Mouse (Mus musculus) liver, embryonic 11.5 days (tissue): ENCODE results near the gene Cct4. TPM values are rescaled to one million over a fixed set of nuclear protein-coding genes. Genes with fewer than 3 reads are reported as not detected.

Experiments used
- ATAC-seq: fragments of 200-750 bp; cut with Nextera tagmentation; replicated peaks from 2 replicates; pipeline ENCODE4 v1.8.0; 2017; ENCODE audit warnings: moderate number of reproducible peaks, mild to moderate bottlenecking, moderate TSS enrichment, moderate library complexity; ENCODE audit not compliant: low FRiP score
- DNase-seq: peaks from one replicate; pipeline ENCODE4 v3.0.0-alpha.2; 2017; ENCODE audit warnings: low spot score
- H3K27ac ChIP-seq: fragments of 300-500 bp; sonication (generic); 2 replicates; pipeline ENCODE4 v1.5.1; 2014; ENCODE audit warnings: mild to moderate bottlenecking, low read depth, low read length, control low read depth
- H3K27me3 ChIP-seq: fragments of 300-500 bp; sonication (generic); replicated peaks from 2 replicates; pipeline ENCODE4 v1.6.1; 2014; ENCODE audit warnings: low read length, mixed read lengths; ENCODE audit not compliant: control insufficient read depth, insufficient read depth
- H3K36me3 ChIP-seq: fragments of 300-500 bp; sonication (generic); 2 replicates; pipeline ENCODE4 v1.6.1; 2014; ENCODE audit warnings: mild to moderate bottlenecking, low read length, moderate library complexity, mixed read lengths; ENCODE audit not compliant: control insufficient read depth, insufficient read depth
- H3K4me1 ChIP-seq: fragments of 300-500 bp; sonication (generic); replicated peaks from 2 replicates; pipeline ENCODE4 v1.6.1; 2014; ENCODE audit warnings: low read length, mixed read lengths; ENCODE audit not compliant: control insufficient read depth, insufficient read depth
- H3K4me2 ChIP-seq: fragments of 300-500 bp; sonication (generic); 2 replicates; pipeline ENCODE4 v1.6.1; 2014; ENCODE audit warnings: mild to moderate bottlenecking, control low read depth, moderate library complexity
- H3K4me3 ChIP-seq: fragments of 300-500 bp; sonication (generic); 2 replicates; pipeline ENCODE4 v1.5.1; 2014; ENCODE audit warnings: low read depth, low read length, control low read depth
- H3K9ac ChIP-seq: fragments of 300-500 bp; sonication (generic); 2 replicates; pipeline ENCODE4 v1.6.1; 2014; ENCODE audit warnings: low read depth, low read length, control low read depth
- H3K9me3 ChIP-seq: fragments of 300-500 bp; sonication (generic); 2 replicates; pipeline ENCODE4 v1.6.1; 2016; ENCODE audit warnings: low read length, inconsistent platforms, mixed read lengths; ENCODE audit not compliant: control insufficient read depth
- WGBS: fragments of 180-500 bp; shearing (Covaris S2); extraction: QIAGEN DNeasy Blood & Tissue Kit; methylation state at CpG from one replicate; pipeline ENCODE4 v1.1.7; 2014; 5-methylcytosine and 5-hydroxymethylcytosine counted together
- polyA plus RNA-seq: library from polyadenylated mRNA; unstranded; fragments of >200 nt; fragmentation: Nextera tagmentation; extraction: Ambion mirVana; gene quantifications from 2 replicates; pipeline ENCODE4 v1.2.1, GENCODE M21; 2014

Cct4 gene
- polyA plus RNA-seq, 1 experiment from 2014 or later: 399 TPM

DNA sequence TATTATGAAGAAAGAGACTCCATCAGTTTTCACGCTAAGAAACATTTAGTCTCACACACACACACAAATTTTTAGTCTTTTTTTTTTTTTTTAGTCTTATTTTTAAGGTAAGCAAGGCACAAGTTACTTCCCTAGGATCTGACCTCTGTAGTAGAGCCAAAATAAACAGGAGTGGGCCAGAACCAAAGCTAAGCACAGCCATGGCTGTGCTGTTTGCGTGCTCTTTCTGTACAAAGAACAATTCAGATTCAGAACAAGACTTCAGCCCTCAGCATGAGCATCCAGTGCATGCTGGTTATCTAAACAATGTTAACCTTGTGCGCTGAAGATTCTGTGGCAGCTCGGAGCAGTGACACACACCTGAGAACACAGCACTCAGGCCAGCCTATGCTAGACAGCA lies 25.9 kb upstream of the Cct4 start:
- H3K9me3 ChIP-seq: no peaks in the 10 kb centered on the region; the same call in 1 of the 2 replicates
- no peak overlapping the region for H3K27ac ChIP-seq
- DNase-seq (no peak), ATAC-seq (no peak)
- H3K4me1 ChIP-seq: no peaks in the 10 kb centered on the region
- no peak overlapping the region for H3K9ac ChIP-seq
- WGBS: 82% methylated on average over 4 of the region's 4 CpGs
- no peaks in the 10 kb centered on the region for H3K36me3 ChIP-seq
- H3K4me2 ChIP-seq: no peak overlapping the region
- no peaks in the 10 kb centered on the region for H3K27me3 ChIP-seq
- no peak overlapping the region for H3K4me3 ChIP-seq

DNA sequence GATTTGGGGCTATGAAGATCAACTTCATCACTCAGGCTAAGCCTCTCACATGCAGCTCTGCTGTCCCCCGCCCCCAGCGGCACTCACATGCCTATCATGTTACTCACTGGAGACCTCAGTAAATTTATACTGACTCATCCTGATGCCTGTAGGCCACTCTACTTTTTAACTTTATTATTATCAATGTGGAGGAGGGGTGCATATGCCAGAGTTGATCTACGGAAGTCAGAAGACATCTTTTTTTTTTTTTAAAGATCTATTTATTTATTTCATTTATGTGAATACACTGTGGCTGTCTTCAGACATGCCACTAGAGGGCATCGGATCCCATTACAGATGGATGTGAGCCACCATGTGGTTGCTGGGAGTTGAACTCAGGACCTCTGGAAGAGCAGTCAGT lies 24.8 kb upstream of the Cct4 start:
- DNase-seq (no peak), ATAC-seq (no peak)
- H3K4me2 ChIP-seq: no peak overlapping the region
- H3K36me3 ChIP-seq: no peaks in the 10 kb centered on the region
- H3K4me3 ChIP-seq: no peak overlapping the region
- H3K9ac ChIP-seq: no peak overlapping the region
- WGBS: 75% methylated on average over 4 of the region's 4 CpGs
- no peak overlapping the region for H3K27ac ChIP-seq
- no peaks in the 10 kb centered on the region for H3K27me3 ChIP-seq
- no peaks in the 10 kb centered on the region; the same call in 1 of the 2 replicates for H3K9me3 ChIP-seq
- no peaks in the 10 kb centered on the region for H3K4me1 ChIP-seq

GRCm38 (mm10) chr11:22969486-22969885 lies 20.8 kb upstream of the Cct4 start:
- WGBS: 55% methylated on average over 6 of the region's 6 CpGs
- H3K27me3 ChIP-seq: no peaks in the 10 kb centered on the region
- no peak overlapping the region for H3K9ac ChIP-seq
- H3K4me1 ChIP-seq: no peaks in the 10 kb centered on the region
- H3K36me3 ChIP-seq: peaks cover 4% of the 10 kb centered on the region; the same call in 1 of the 2 replicates
- H3K27ac ChIP-seq: no peak overlapping the region
- no peak overlapping the region for H3K4me3 ChIP-seq
- H3K4me2 ChIP-seq: no peak overlapping the region
- no peak for ATAC-seq
- peaks cover 12% of the 10 kb centered on the region for H3K9me3 ChIP-seq
- no peak for DNase-seq

GRCm38 (mm10) chr11:22970546-22970945 lies 19.8 kb upstream of the Cct4 start:
- DNase-seq: no peak
- H3K4me2 ChIP-seq: no peak overlapping the region
- ATAC-seq: no peak
- H3K4me3 ChIP-seq: no peak overlapping the region
- H3K27me3 ChIP-seq: no peaks in the 10 kb centered on the region
- H3K9me3 ChIP-seq: peaks cover 12% of the 10 kb centered on the region
- H3K36me3 ChIP-seq: peaks cover 4% of the 10 kb centered on the region; the same call in 1 of the 2 replicates
- no peak overlapping the region for H3K27ac ChIP-seq
- 0 out of 2 replicates have a peak, but pooled peaks cover under 1% of the 10 kb centered on the region for H3K4me1 ChIP-seq
- H3K9ac ChIP-seq: no peak overlapping the region
- 97% methylated on average over 1 of the region's 1 CpGs for WGBS

DNA sequence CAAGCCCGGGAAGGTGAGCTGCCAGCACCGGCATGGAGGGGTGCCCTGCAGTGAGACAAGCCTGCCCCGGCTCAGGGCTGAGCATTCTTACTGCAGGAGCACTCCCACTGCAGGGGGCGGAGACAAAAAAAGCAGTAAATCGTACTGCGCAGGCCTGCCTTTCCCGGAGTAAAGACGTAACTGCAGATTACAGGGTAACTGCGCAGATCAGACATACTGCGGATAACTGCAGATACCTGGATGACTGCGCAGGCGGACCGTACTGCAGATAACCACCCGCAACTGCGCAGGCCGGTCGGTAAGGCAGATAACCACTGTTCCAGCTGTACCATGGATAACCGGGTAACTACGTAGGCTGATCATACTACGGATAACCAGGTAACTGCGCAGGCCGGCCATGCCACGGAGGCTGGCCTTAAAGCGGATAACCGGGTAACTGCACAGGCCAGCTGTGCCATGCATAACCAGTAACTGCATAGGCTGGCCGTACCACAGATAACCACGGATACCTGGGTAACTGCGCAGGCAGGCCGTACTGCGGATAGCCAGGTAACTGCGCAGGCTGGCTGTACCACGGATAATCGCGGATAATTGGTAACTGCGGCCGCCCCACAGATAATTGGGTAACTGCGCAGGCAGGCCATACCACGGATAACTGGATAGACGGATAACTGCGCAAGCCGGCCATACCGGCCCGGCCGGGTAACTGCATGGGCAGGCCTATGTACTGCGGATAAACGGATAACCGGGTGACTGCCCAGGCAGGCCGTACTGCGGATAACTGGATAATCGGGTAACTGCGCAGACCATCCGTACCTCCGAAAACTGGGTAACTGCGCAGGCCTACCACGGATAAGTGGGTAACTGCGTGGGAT lies 18.2 kb upstream of the Cct4 start, which contains the start of gene Zrsr1:
Zrsr1 (plus strand) TSS at position 171 of the 875 bp plus-strand sequence.
- Histone ChIP-seq H3K27me3 (no peaks in the 10 kb centered on the region), H3K9me3 (peaks cover 12% of the 10 kb centered on the region), H3K9ac (peak within 1 kb of the TSS; percentile 66), H3K4me3 (peak within 1 kb of the TSS; percentile 64), H3K36me3 (peaks cover 8% of the 10 kb centered on the region; the same call in 1 of the 2 replicates), H3K4me1 (0 out of 2 replicates have a peak, but pooled peaks cover 6% of the 10 kb centered on the region), H3K27ac (peak within 1 kb of the TSS; percentile 85), H3K4me2 (peak within 1 kb of the TSS; percentile 74)
- WGBS: 50% methylated on average over 56 of the region's 56 CpGs
- ATAC-seq (peak; percentile 85), DNase-seq (peak; percentile 63)

DNA sequence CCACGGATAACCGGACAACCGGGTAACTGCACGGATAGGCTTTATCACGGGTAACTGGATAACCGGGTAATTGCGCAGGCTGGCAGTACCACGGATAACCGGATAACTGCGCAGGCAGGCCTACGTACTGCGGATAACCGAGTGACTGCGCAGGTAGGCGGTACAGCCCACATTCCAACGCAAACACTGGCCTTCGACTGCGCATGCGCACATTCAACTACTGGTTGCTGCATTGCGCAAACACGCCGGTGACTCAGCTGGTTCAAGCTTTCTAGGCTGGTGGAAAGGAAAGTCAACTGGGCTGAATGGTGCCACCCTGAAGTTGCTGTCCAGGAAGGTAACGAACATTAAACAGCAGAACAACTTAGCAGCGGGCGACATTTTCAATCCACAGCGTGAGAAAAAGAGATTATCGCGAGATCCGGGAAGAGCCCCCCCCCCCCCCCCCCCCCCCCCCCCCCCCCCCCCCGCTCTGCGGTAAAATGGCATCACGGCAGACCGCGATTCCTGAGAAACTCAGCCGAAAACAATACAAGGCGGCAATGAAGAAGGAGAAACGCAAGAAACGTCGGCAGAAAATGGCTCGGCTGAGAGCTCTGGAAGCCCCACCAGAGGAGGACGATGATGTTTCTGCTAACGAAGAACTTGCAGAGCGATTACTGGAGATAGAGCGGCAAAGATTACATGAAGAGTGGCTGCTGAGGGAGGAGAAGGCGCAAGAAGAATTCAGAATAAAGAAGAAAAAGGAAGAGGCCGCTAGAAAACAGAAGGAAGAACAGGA lies 17.4 kb upstream of the Cct4 start:
- Histone ChIP-seq H3K4me2 (peak overlapping the region; percentile 74), H3K9me3 (peaks cover 12% of the 10 kb centered on the region), H3K27ac (peak overlapping the region; percentile 85), H3K4me1 (0 out of 2 replicates have a peak, but pooled peaks cover 6% of the 10 kb centered on the region), H3K27me3 (no peaks in the 10 kb centered on the region), H3K36me3 (peaks cover 13% of the 10 kb centered on the region; the same call in 1 of the 2 replicates), H3K9ac (peak overlapping the region; percentile 66), H3K4me3 (peak overlapping the region; percentile 64)
- DNase-seq (peak; percentile 77), ATAC-seq (peak; percentile 65)
- 48% methylated on average over 45 of the region's 46 CpGs for WGBS

GRCm38 (mm10) chr11:22973599-22973998 lies 16.7 kb upstream of the Cct4 start:
- Histone ChIP-seq H3K36me3 (peaks cover 13% of the 10 kb centered on the region; the same call in 1 of the 2 replicates), H3K4me1 (peaks cover 6% of the 10 kb centered on the region; the same call in 1 of the 2 replicates), H3K27me3 (no peaks in the 10 kb centered on the region), H3K9ac (peak overlapping the region; percentile 64), H3K4me3 (peak overlapping the region; percentile 55), H3K4me2 (peak overlapping the region; percentile 69), H3K27ac (no peak overlapping the region), H3K9me3 (peaks cover 12% of the 10 kb centered on the region)
- DNase-seq (no peak), ATAC-seq (no peak)
- WGBS: 53% methylated on average over 14 of the region's 14 CpGs

GRCm38 (mm10) chr11:22978215-22978614 lies 12.1 kb upstream of the Cct4 start:
- Histone ChIP-seq H3K36me3 (peaks cover 9% of the 10 kb centered on the region; the same call in 1 of the 2 replicates), H3K4me2 (no peak overlapping the region), H3K4me3 (no peak overlapping the region), H3K9me3 (no peaks in the 10 kb centered on the region), H3K27me3 (no peaks in the 10 kb centered on the region), H3K9ac (no peak overlapping the region), H3K27ac (no peak overlapping the region), H3K4me1 (peaks cover 15% of the 10 kb centered on the region)
- DNase-seq (no peak), ATAC-seq (no peak)
- WGBS: 91% methylated on average over 3 of the region's 3 CpGs
